Mouse (Mus musculus) lung, adult 2 months (tissue): ENCODE measurements around the gene Hsd17b6.

ENCODE experiments used
- CTCF ChIP-seq: fragments of 200-500 bp; IDR thresholded peaks from 2 replicates; pipeline ENCODE4 v1.5.1; 2011; ENCODE audit warnings: mild to moderate bottlenecking, low read length, control low read depth; ENCODE audit not compliant: insufficient read depth
- POLR2A ChIP-seq: fragments of 200-500 bp; IDR thresholded peaks from 2 replicates; pipeline ENCODE4 v1.6.1; 2011; ENCODE audit warnings: low read depth, mild to moderate bottlenecking, control low read depth, low read length, borderline replicate concordance; ENCODE audit errors: extremely low read depth

DNA sequence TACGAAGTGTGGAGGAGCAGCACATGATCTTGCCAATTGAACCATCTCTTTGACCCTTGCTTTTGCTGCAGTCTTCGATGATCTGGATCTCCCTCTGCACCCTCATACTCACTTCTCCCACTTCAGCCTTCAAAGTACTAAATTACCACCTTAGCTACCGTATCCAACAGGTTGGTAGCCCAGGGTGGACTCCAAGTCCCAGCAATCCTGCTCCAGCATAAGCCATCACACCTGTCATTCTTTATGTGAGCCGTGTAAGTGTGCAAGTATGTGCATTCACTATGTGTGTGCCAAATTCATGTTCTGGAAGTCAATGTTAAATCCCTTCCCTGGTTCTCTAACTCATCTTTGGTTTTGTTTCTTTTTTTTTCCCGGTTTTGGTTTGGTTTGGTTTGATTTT lies 44.2 kb upstream of the Hsd17b6 start:
- TF ChIP-seq POLR2A (no peak), CTCF (no peak)
